Comparison of ENCODE assay signal across 29 mouse cellular contexts in the genomic region with DNA sequence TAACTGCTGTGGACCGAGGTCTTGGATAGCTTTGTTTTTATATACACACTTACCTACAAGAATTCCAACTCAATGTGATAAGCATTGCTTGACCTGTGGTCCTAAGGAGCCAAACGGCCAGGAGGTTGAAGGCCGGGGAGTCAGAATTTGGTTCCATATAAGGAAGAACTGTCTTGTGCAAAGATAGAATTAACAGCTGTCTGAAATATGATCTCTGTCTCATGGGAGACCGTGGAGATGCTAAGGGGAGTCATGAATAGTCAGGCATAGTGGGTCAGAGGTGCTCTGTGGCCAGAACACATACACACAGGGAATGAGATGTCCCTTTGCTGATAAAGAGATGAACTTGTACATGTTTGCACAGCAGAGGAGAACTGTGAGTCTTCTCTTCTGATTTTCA. TPM values are rescaled to one million over a fixed set of nuclear protein-coding genes. Genes with fewer than 3 reads are reported as not detected.
DNase-seq lines count a peak whose midpoint lies in the region; ATAC-seq and TF ChIP-seq lines count a peak whose summit lies in the region.
"Had no signal": no experiment of that assay in that cellular context is flagged by ENCODE, and none has a peak within 500 bp of the region (broad histone marks: within the 10 kb centered on the region; RNA-seq: fewer than 3 reads in every experiment).

No protein-coding gene starts in this region.

- no peaks in the 10 kb centered on the region for H3K27me3 ChIP-seq in kidney, postnatal 0 days (ENCODE audit: insufficient read depth, low read length)
- no peaks in the 10 kb centered on the region for H3K27me3 ChIP-seq in midbrain, embryonic 13.5 days
- H3K27me3 ChIP-seq: heart, embryonic 13.5 days; limb, embryonic 15.5 days; neural tube, embryonic 12.5 days had no signal

- H3K9me3 ChIP-seq in kidney, postnatal 0 days (replicated peaks; ENCODE audit: low read length), result no peaks in the 10 kb centered on the region
- no peaks in the 10 kb centered on the region for H3K9me3 ChIP-seq in midbrain, embryonic 13.5 days
- H3K9me3 ChIP-seq: embryonic facial prominence, embryonic 10.5 days; forebrain, embryonic 10.5 days; heart, embryonic 13.5 days; limb, embryonic 15.5 days; neural tube, embryonic 12.5 days had no signal

- peak overlapping the region; percentile 85 for H3K27ac ChIP-seq in gastrocnemius, adult 2 months
- no peak overlapping the region for H3K27ac ChIP-seq in kidney, postnatal 0 days
- H3K27ac ChIP-seq in midbrain, embryonic 13.5 days, result no peak overlapping the region
- H3K27ac ChIP-seq: embryonic facial prominence, embryonic 10.5 days; heart, embryonic 13.5 days; hindbrain, embryonic 14.5 days; left cerebral cortex, adult 2 months; limb, embryonic 15.5 days; liver, embryonic 14.5 days; neural tube, embryonic 12.5 days had no signal

- DNase-seq in gastrocnemius, adult 2 months, result peak; percentile 26
- no peak for DNase-seq in gastrocnemius, postnatal 10 days
- DNase-seq in kidney, postnatal 0 days (ENCODE audit: low spot score), result peak; percentile 47
- DNase-seq in kidney, postnatal 36 days, result no peak
- DNase-seq in embryo, embryonic 11 days, result peak; percentile 26
- no peak for DNase-seq in urinary bladder, adult 18-20 months (ENCODE audit: low spot score in 2 of 2)
- no peak for DNase-seq in thymus, postnatal 0 days (ENCODE audit: low spot score)
- DNase-seq: B cell, adult 2 months; cerebellum, adult 18-20 months; cerebellum, postnatal 25 days; kidney, adult 8-10 months; kidney, postnatal 4 days; layer of hippocampus, adult 9-11 months; left cerebral cortex, postnatal 4 days; lung, embryonic 14.5 days; midbrain, embryonic 14.5 days; right cerebral cortex, postnatal 14 days; spleen, adult 18-20 months; thymus, postnatal 25 days had no signal

- no peak overlapping the region for H3K4me2 ChIP-seq in kidney, postnatal 0 days (ENCODE audit: low read length)
- H3K4me2 ChIP-seq in midbrain, embryonic 13.5 days (replicated peaks), result no peak overlapping the region
- H3K4me2 ChIP-seq: heart, embryonic 13.5 days; hindbrain, embryonic 14.5 days; limb, embryonic 15.5 days; lung, embryonic 14.5 days; neural tube, embryonic 12.5 days had no signal

- no peak overlapping the region for H3K4me3 ChIP-seq in gastrocnemius, adult 2 months
- H3K4me3 ChIP-seq in kidney, postnatal 0 days (replicated peaks; ENCODE audit: low read depth, low read length), result no peak overlapping the region
- no peak overlapping the region for H3K4me3 ChIP-seq in midbrain, embryonic 13.5 days (replicated peaks)
- H3K4me3 ChIP-seq: embryonic facial prominence, embryonic 10.5 days; forebrain, embryonic 10.5 days; heart, embryonic 13.5 days; left cerebral cortex, adult 2 months; limb, embryonic 15.5 days; neural tube, embryonic 12.5 days had no signal

- TF ChIP-seq CTCF in gastrocnemius, adult 2 months (IDR thresholded peaks at IDR 0.05), result no peak
- TF ChIP-seq CTCF in kidney, postnatal 0 days (IDR thresholded peaks at IDR 0.05; ENCODE audit: low read depth), result no peak

- no peaks in the 10 kb centered on the region for H3K36me3 ChIP-seq in kidney, postnatal 0 days (ENCODE audit: insufficient read depth, low read length)
- no peaks in the 10 kb centered on the region for H3K36me3 ChIP-seq in midbrain, embryonic 13.5 days
- H3K36me3 ChIP-seq: neural tube, embryonic 12.5 days had no signal

- peaks cover 39% of the 10 kb centered on the region for H3K4me1 ChIP-seq in kidney, postnatal 0 days (replicated peaks; ENCODE audit: insufficient read depth, low read length)
- H3K4me1 ChIP-seq in midbrain, embryonic 13.5 days (replicated peaks), result peaks cover 27% of the 10 kb centered on the region

- 42% methylated on average over 4 of the region's 4 CpGs for WGBS in kidney, postnatal 0 days
- WGBS in midbrain, embryonic 13.5 days, result 88% methylated on average over 4 of the region's 4 CpGs

- intact Hi-C loops in gastrocnemius, adult 2 months (cut with DNase I), result no loop called here

- ATAC-seq in kidney, postnatal 0 days (replicated peaks; ENCODE audit: low FRiP score, low read depth), result no peak
- no peak for ATAC-seq in midbrain, embryonic 13.5 days
- ATAC-seq: forebrain, embryonic 16.5 days had no signal

- H3K9ac ChIP-seq in kidney, postnatal 0 days (ENCODE audit: low read depth, low read length), result no peak overlapping the region
- no peak overlapping the region for H3K9ac ChIP-seq in midbrain, embryonic 13.5 days (replicated peaks)
- H3K9ac ChIP-seq: heart, embryonic 13.5 days; hindbrain, embryonic 14.5 days; limb, embryonic 15.5 days; liver, embryonic 14.5 days; lung, embryonic 14.5 days; neural tube, embryonic 12.5 days had no signal

RNA-seq across cellular contexts. Expression of a gene that starts 51.5 kb away (rescaled TPM):
- 10 to 100 TPM; 17.7 to 18.0 TPM for total RNA-seq in gastrocnemius, adult 2 months (2021)
- 10 to 100 TPM; 34.6 to 45.1 TPM for total RNA-seq in gastrocnemius, postnatal 10 days (2021)
- polyA plus RNA-seq in kidney, postnatal 0 days (2015; fragmentation: Nextera tagmentation; extraction: Ambion mirVana), result 32.9 and 39.5 TPM in 2 replicates
- 12.3 and 17.1 TPM in 2 replicates for polyA plus RNA-seq in thymus, postnatal 0 days (2015; fragmentation: Nextera tagmentation; extraction: Ambion mirVana)
- 9.0 and 10.2 TPM in 2 replicates for polyA plus RNA-seq in midbrain, embryonic 13.5 days (2015; fragmentation: Nextera tagmentation; extraction: Ambion mirVana)

Comparison
In these comparisons a context has a peak if more than half of its experiments do, and no peak if none do; other contexts are left out.
1. DNase-seq: peak in gastrocnemius, adult 2 months (single experiment), kidney, postnatal 0 days (single experiment) and embryo, embryonic 11 days (single experiment); none in gastrocnemius, postnatal 10 days (single experiment), kidney, postnatal 36 days (0 of 2), urinary bladder, adult 18-20 months (0 of 2) and thymus, postnatal 0 days (single experiment).